Mouse (Mus musculus) cortical plate, adult 2 months (tissue): ENCODE measurements around the gene Zfp11. TPM values are rescaled to one million over a fixed set of nuclear protein-coding genes. Genes with fewer than 3 reads are reported as not detected.

Experiments
- H3K27ac ChIP-seq: fragments of 200-500 bp; 2 replicates; pipeline ENCODE4 v1.5.1; 2012; ENCODE audit warnings: low read length, control low read depth, inconsistent platforms; ENCODE audit not compliant: insufficient read depth
- H3K4me1 ChIP-seq: fragments of 200-500 bp; 2 replicates; pipeline ENCODE4 v1.6.1; 2011; ENCODE audit warnings: low read length; ENCODE audit not compliant: control insufficient read depth, insufficient read depth
- H3K4me3 ChIP-seq: fragments of 200-500 bp; 2 replicates; pipeline ENCODE4 v1.5.1; 2011; ENCODE audit warnings: mild to moderate bottlenecking, low read length, control low read depth; ENCODE audit not compliant: insufficient read depth
- CTCF ChIP-seq: fragments of 200-500 bp; IDR thresholded peaks from 2 replicates; pipeline ENCODE4 v1.5.1; 2011; ENCODE audit warnings: mild to moderate bottlenecking, control low read depth, low read length; ENCODE audit not compliant: insufficient read depth; ENCODE audit errors: extremely low read depth
- POLR2A ChIP-seq: fragments of 200-500 bp; IDR thresholded peaks from 2 replicates; pipeline ENCODE4 v1.6.1; 2011; ENCODE audit warnings: mild to moderate bottlenecking, low read length, control low read depth; ENCODE audit not compliant: insufficient read depth; ENCODE audit errors: extremely low read depth
- polyA plus RNA-seq: library from polyadenylated mRNA; depleted of rRNA; stranded (reverse); fragments of >200 nt; gene quantifications from 2 replicates; pipeline ENCODE4 v1.2.3, GENCODE M21; 2012; rRNA removed

Zfp11 gene
- polyA plus RNA-seq, 1 experiment: 5.9 TPM

GRCm38 (mm10) chr5:129611060-129611459, 58.8 kb downstream of the Zfp11 start:
- peak; percentile 79 for TF ChIP-seq CTCF
- no peak for TF ChIP-seq POLR2A

DNA sequence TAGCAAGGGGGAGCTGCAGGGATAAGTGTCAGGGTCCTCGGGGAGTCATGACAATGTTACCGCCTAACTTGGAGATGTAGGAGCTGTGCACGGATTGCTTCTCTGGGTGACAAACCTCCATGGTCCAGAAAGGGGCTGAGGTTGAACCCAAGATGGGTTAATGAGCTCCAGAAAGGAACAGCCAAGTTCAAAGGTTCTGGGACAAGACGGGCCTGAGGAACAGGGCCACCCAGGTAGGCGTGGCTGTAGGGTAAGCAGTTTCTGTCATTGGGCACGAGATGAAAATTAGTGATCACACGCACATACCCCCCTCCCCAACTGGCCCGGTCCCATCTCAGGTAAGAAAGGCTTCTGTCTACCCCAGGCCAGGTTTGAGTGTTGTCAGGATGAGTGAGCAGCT, 62.4 kb downstream of the Zfp11 start:
- H3K4me1 ChIP-seq: no peaks in the 10 kb centered on the region
- TF ChIP-seq CTCF: no peak
- TF ChIP-seq POLR2A: no peak
- no peak overlapping the region for H3K27ac ChIP-seq
- no peak overlapping the region for H3K4me3 ChIP-seq

More at GRCm38 (mm10) chr5:129611060-129611459, 58.8 kb downstream of the Zfp11 start:
- H3K4me3 ChIP-seq: no peak overlapping the region
- no peak overlapping the region for H3K27ac ChIP-seq
- no peaks in the 10 kb centered on the region for H3K4me1 ChIP-seq

Other genes starting within 250 kb of the Zfp11 start
- gene Sfswap, start 168.9 kb downstream of the Zfp11 start, polyA plus RNA-seq: 145 and 164 TPM in 2 replicates
- 83.9 and 90.5 TPM in 2 replicates for gene Mmp17, start 85.9 kb downstream of the Zfp11 start, polyA plus RNA-seq
- gene Sept14, start 38.4 kb upstream of the Zfp11 start, polyA plus RNA-seq: not detected in 2 replicates
- 100 and 111 TPM in 2 replicates for gene Mrps17, start 45.4 kb upstream of the Zfp11 start, polyA plus RNA-seq
- gene Nipsnap2, start 55.0 kb upstream of the Zfp11 start, polyA plus RNA-seq: 84.1 and 88.4 TPM in 2 replicates
- 27.4 and 27.5 TPM in 2 replicates for gene Psph, start 117.3 kb upstream of the Zfp11 start, polyA plus RNA-seq
- 16.8 and 19.2 TPM in 2 replicates for gene Sumf2, start 176.9 kb upstream of the Zfp11 start, polyA plus RNA-seq
- gene Chchd2, start 217.4 kb upstream of the Zfp11 start, polyA plus RNA-seq: 719 and 800 TPM in 2 replicates
- gene Zbed5, start 225.6 kb upstream of the Zfp11 start, polyA plus RNA-seq: 5.6 and 6.8 TPM in 2 replicates
- gene Phkg1, start 228.4 kb upstream of the Zfp11 start, polyA plus RNA-seq: 38.1 and 39.9 TPM in 2 replicates
- 4.2 and 5.1 TPM in 2 replicates for gene Nupr1l, start 238.4 kb upstream of the Zfp11 start, polyA plus RNA-seq